Mouse (Mus musculus) megakaryocyte, embryonic 14.5 days (primary cell): ENCODE results near the gene Tgif1. TPM values are rescaled to one million over a fixed set of nuclear protein-coding genes. Genes with fewer than 3 reads are reported as not detected.

Experiments
- H3K27me3 ChIP-seq: replicated peaks from 2 replicates; pipeline ENCODE3; 2012; ENCODE audit warnings: inconsistent platforms
- H3K36me3 ChIP-seq: replicated peaks from 2 replicates; pipeline ENCODE3; 2012; ENCODE audit warnings: low read length, inconsistent platforms, mixed read lengths
- H3K4me1 ChIP-seq: 2 replicates; pipeline ENCODE4 v1.6.1; 2012; ENCODE audit warnings: inconsistent platforms
- H3K4me3 ChIP-seq: replicated peaks from 2 replicates; pipeline ENCODE3; 2012; ENCODE audit warnings: moderate library complexity, mild to moderate bottlenecking, inconsistent platforms
- H3K9me3 ChIP-seq: 2 replicates; pipeline ENCODE4 v1.6.1; 2012; ENCODE audit warnings: inconsistent platforms
- FLI1 ChIP-seq: IDR thresholded peaks from 2 replicates; pipeline ENCODE4 v1.6.1; 2012; ENCODE audit warnings: low read length, inconsistent platforms, mixed read lengths
- GATA1 ChIP-seq: IDR thresholded peaks from 3 replicates; pipeline ENCODE4 v1.6.1; 2012; ENCODE audit warnings: mixed read lengths, low read length, inconsistent platforms, borderline replicate concordance
- polyA plus RNA-seq: library from polyadenylated mRNA; stranded (reverse); fragments of >175 nt; gene quantifications from 2 replicates; pipeline ENCODE4 v1.2.3, GENCODE M21; 2012; ENCODE audit warnings: low replicate concordance; ENCODE audit not compliant: insufficient read depth

The Tgif1 gene
- polyA plus RNA-seq, 1 experiment: 4.9 TPM

GRCm38 (mm10) chr17:70870581-70870980, 17.2 kb upstream of the Tgif1 start:
- peaks cover 5% of the 10 kb centered on the region for H3K27me3 ChIP-seq
- no peaks in the 10 kb centered on the region for H3K36me3 ChIP-seq
- H3K4me1 ChIP-seq: no peaks in the 10 kb centered on the region
- no peak for TF ChIP-seq FLI1
- TF ChIP-seq GATA1: no peak
- no peak overlapping the region for H3K4me3 ChIP-seq
- peaks cover 14% of the 10 kb centered on the region for H3K9me3 ChIP-seq

- Histone ChIP-seq H3K4me1 (no peaks in the 10 kb centered on the region), H3K4me3 (no peak overlapping the region), H3K9me3 (0 out of 2 replicates have a peak, but pooled peaks cover 5% of the 10 kb centered on the region), H3K36me3 (no peaks in the 10 kb centered on the region), H3K27me3 (peaks cover 5% of the 10 kb centered on the region)
- TF ChIP-seq GATA1 (no peak), FLI1 (no peak)
These were observed 15.4 kb upstream of the Tgif1 start for GRCm38 (mm10) chr17:70868577-70869229.

GRCm38 (mm10) chr17:70866538-70867114, 13.3 kb upstream of the Tgif1 start:
- TF ChIP-seq FLI1 (no peak), GATA1 (no peak)
- Histone ChIP-seq H3K27me3 (peaks cover 4% of the 10 kb centered on the region), H3K36me3 (no peaks in the 10 kb centered on the region), H3K4me3 (no peak overlapping the region), H3K9me3 (peaks cover 9% of the 10 kb centered on the region; the same call in 1 of the 2 replicates), H3K4me1 (no peaks in the 10 kb centered on the region)

GRCm38 (mm10) chr17:70866029-70866428, 12.7 kb upstream of the Tgif1 start:
- TF ChIP-seq FLI1 (no peak), GATA1 (no peak)

GRCm38 (mm10) chr17:70865060-70865604, 11.8 kb upstream of the Tgif1 start:
- Histone ChIP-seq H3K27me3 (peaks cover 7% of the 10 kb centered on the region), H3K36me3 (no peaks in the 10 kb centered on the region), H3K9me3 (peaks cover 9% of the 10 kb centered on the region; the same call in 1 of the 2 replicates), H3K4me1 (no peaks in the 10 kb centered on the region), H3K4me3 (no peak overlapping the region)
- TF ChIP-seq GATA1: no peak
- no peak for TF ChIP-seq FLI1

More at GRCm38 (mm10) chr17:70866029-70866428, 12.7 kb upstream of the Tgif1 start:
- Histone ChIP-seq H3K27me3 (peaks cover 8% of the 10 kb centered on the region), H3K4me3 (no peak overlapping the region), H3K9me3 (peaks cover 9% of the 10 kb centered on the region; the same call in 1 of the 2 replicates), H3K36me3 (no peaks in the 10 kb centered on the region), H3K4me1 (no peaks in the 10 kb centered on the region)

GRCm38 (mm10) chr17:70864645-70865044, 11.3 kb upstream of the Tgif1 start:
- H3K4me1 ChIP-seq: no peaks in the 10 kb centered on the region
- H3K4me3 ChIP-seq: no peak overlapping the region
- peaks cover 9% of the 10 kb centered on the region for H3K27me3 ChIP-seq
- TF ChIP-seq GATA1 (no peak), FLI1 (no peak)
- H3K36me3 ChIP-seq: no peaks in the 10 kb centered on the region
- peaks cover 9% of the 10 kb centered on the region; the same call in 1 of the 2 replicates for H3K9me3 ChIP-seq

- H3K4me3 ChIP-seq: no peak overlapping the region
- H3K36me3 ChIP-seq: no peaks in the 10 kb centered on the region
- H3K27me3 ChIP-seq: peaks cover 10% of the 10 kb centered on the region
- no peaks in the 10 kb centered on the region for H3K4me1 ChIP-seq
- TF ChIP-seq FLI1: no peak
- TF ChIP-seq GATA1: no peak
- H3K9me3 ChIP-seq: peaks cover 9% of the 10 kb centered on the region; the same call in 1 of the 2 replicates
These were observed 10.8 kb upstream of the Tgif1 start for GRCm38 (mm10) chr17:70864117-70864516.

- Histone ChIP-seq H3K27me3 (peaks cover 29% of the 10 kb centered on the region), H3K4me1 (no peaks in the 10 kb centered on the region), H3K36me3 (no peaks in the 10 kb centered on the region), H3K9me3 (peaks cover 3% of the 10 kb centered on the region; the same call in 1 of the 2 replicates), H3K4me3 (no peak overlapping the region)
- no peak for TF ChIP-seq FLI1
- no peak for TF ChIP-seq GATA1
These were observed 5.5 kb upstream of the Tgif1 start for GRCm38 (mm10) chr17:70858814-70859213.

GRCm38 (mm10) chr17:70856871-70857415, 3.6 kb upstream of the Tgif1 start:
- Histone ChIP-seq H3K27me3 (peaks cover 45% of the 10 kb centered on the region), H3K9me3 (no peaks in the 10 kb centered on the region), H3K4me1 (peaks cover 14% of the 10 kb centered on the region), H3K36me3 (no peaks in the 10 kb centered on the region), H3K4me3 (no peak overlapping the region)
- no peak for TF ChIP-seq GATA1
- no peak for TF ChIP-seq FLI1

- no peak for TF ChIP-seq FLI1
- no peak for TF ChIP-seq GATA1
- Histone ChIP-seq H3K9me3 (no peaks in the 10 kb centered on the region), H3K36me3 (no peaks in the 10 kb centered on the region), H3K4me1 (peaks cover 36% of the 10 kb centered on the region), H3K27me3 (peaks cover 50% of the 10 kb centered on the region), H3K4me3 (peak overlapping the region; percentile 96)
These were observed 675 bp upstream of the Tgif1 start for GRCm38 (mm10) chr17:70854021-70854420.
